Mouse (Mus musculus) midbrain, embryonic 10.5 days (tissue): ENCODE measurements around the gene Opa3. TPM values are rescaled to one million over a fixed set of nuclear protein-coding genes. Genes with fewer than 3 reads are reported as not detected.
A peak's percentile ranks its signal among the peaks of the same experiment; 100 is the strongest.

Source experiments
- DNase-seq: peaks from one replicate; pipeline ENCODE4 v3.0.0-alpha.2; 2017; ENCODE audit warnings: low spot score
- H3K27ac ChIP-seq: fragments of 300-500 bp; sonication (generic); replicated peaks from 2 replicates; pipeline ENCODE4 v1.5.1; 2016; ENCODE audit warnings: mild to moderate bottlenecking
- H3K27me3 ChIP-seq: fragments of 300-500 bp; sonication (generic); 2 replicates; pipeline ENCODE4 v1.6.1; 2016; ENCODE audit warnings: low read depth, mild to moderate bottlenecking; ENCODE audit not compliant: poor library complexity, severe bottlenecking
- H3K36me3 ChIP-seq: fragments of 300-500 bp; sonication (generic); 2 replicates; pipeline ENCODE4 v1.6.1; 2016; ENCODE audit warnings: mild to moderate bottlenecking, moderate library complexity
- H3K4me1 ChIP-seq: fragments of 300-500 bp; sonication (generic); 2 replicates; pipeline ENCODE4 v1.6.1; 2016
- H3K4me3 ChIP-seq: fragments of 300-500 bp; sonication (generic); 2 replicates; pipeline ENCODE4 v1.5.1; 2016; ENCODE audit warnings: mild to moderate bottlenecking, moderate library complexity
- H3K9me3 ChIP-seq: fragments of 300-500 bp; sonication (generic); replicated peaks from 2 replicates; pipeline ENCODE4 v1.6.1; 2016; ENCODE audit warnings: mild to moderate bottlenecking
- WGBS: fragments of 180-500 bp; shearing (Covaris S2); methylation state at CpG from one replicate; pipeline ENCODE4 v1.1.7; 2016; 5-methylcytosine and 5-hydroxymethylcytosine counted together
- polyA plus RNA-seq: library from polyadenylated mRNA; unstranded; fragments of >200 nt; fragmentation: Nextera tagmentation; extraction: Ambion mirVana; gene quantifications from 2 replicates; pipeline ENCODE4 v1.2.1, GENCODE M21; 2016

Gene Opa3
- polyA plus RNA-seq, 1 experiment from 2014 or later = 51.0 TPM

GRCm38 (mm10) chr7:19239423-19239822 is 11.3 kb downstream of the Opa3 start:
- H3K27me3 ChIP-seq = no peaks in the 10 kb centered on the region
- peaks cover 14% of the 10 kb centered on the region for H3K36me3 ChIP-seq
- no peak overlapping the region for H3K27ac ChIP-seq
- DNase-seq = peak; percentile 88
- no peaks in the 10 kb centered on the region for H3K9me3 ChIP-seq
- no peak overlapping the region for H3K4me3 ChIP-seq
- WGBS = 0% methylated on average over 1 of the region's 1 CpGs
- H3K4me1 ChIP-seq = peaks cover 10% of the 10 kb centered on the region; the same call in 1 of the 2 replicates

DNA sequence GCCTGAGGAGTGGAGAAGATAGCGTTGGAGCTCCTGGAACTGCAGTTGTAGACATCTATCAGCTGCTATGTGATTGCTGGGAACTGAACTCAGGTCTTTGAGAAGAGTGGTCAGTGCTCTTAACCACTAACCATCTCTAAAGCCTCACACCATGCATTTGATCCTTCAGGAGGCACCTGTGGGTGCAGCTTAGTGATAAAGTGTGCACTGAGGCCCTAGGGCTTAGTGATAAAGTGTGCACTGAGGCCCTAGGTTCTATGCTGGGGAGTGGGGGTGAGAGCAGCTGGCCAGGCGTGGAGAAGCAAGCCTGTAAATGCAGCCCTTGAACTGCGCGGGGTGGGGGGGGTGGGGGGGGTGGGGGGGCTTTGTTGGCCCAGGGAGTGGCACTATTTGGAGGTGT is 11.9 kb downstream of the Opa3 start:
- H3K9me3 ChIP-seq = no peaks in the 10 kb centered on the region
- peaks cover 10% of the 10 kb centered on the region; the same call in 1 of the 2 replicates for H3K4me1 ChIP-seq
- no peaks in the 10 kb centered on the region for H3K27me3 ChIP-seq
- 0 out of 2 replicates have a peak overlapping the region, but pooled peaks have one; percentile 23 for H3K27ac ChIP-seq
- WGBS = 85% methylated on average over 2 of the region's 4 CpGs
- H3K4me3 ChIP-seq = no peak overlapping the region
- no peak for DNase-seq
- H3K36me3 ChIP-seq = peaks cover 19% of the 10 kb centered on the region

- 91% methylated on average over 8 of the region's 8 CpGs for WGBS
- H3K4me3 ChIP-seq = no peak overlapping the region
- H3K27ac ChIP-seq = no peak overlapping the region
- H3K4me1 ChIP-seq = peaks cover 10% of the 10 kb centered on the region; the same call in 1 of the 2 replicates
- H3K36me3 ChIP-seq = peaks cover 29% of the 10 kb centered on the region
- no peaks in the 10 kb centered on the region for H3K9me3 ChIP-seq
- no peak for DNase-seq
- H3K27me3 ChIP-seq = no peaks in the 10 kb centered on the region
These were observed 12.8 kb downstream of the Opa3 start for GRCm38 (mm10) chr7:19240905-19241463.

- Histone ChIP-seq H3K27me3 (no peaks in the 10 kb centered on the region), H3K36me3 (peaks cover 39% of the 10 kb centered on the region), H3K4me1 (peaks cover 10% of the 10 kb centered on the region; the same call in 1 of the 2 replicates), H3K4me3 (no peak overlapping the region), H3K9me3 (no peaks in the 10 kb centered on the region), H3K27ac (no peak overlapping the region)
- 94% methylated on average over 1 of the region's 1 CpGs for WGBS
- no peak for DNase-seq
These were observed 13.9 kb downstream of the Opa3 start for GRCm38 (mm10) chr7:19242005-19242404.

GRCm38 (mm10) chr7:19243858-19244257 is 15.7 kb downstream of the Opa3 start:
- no peaks in the 10 kb centered on the region for H3K27me3 ChIP-seq
- no peaks in the 10 kb centered on the region for H3K9me3 ChIP-seq
- WGBS = 90% methylated on average over 5 of the region's 5 CpGs
- no peak overlapping the region for H3K4me3 ChIP-seq
- DNase-seq = no peak
- no peak overlapping the region for H3K27ac ChIP-seq
- H3K4me1 ChIP-seq = peaks cover 10% of the 10 kb centered on the region; the same call in 1 of the 2 replicates
- H3K36me3 ChIP-seq = peaks cover 48% of the 10 kb centered on the region

GRCm38 (mm10) chr7:19245083-19245482 is 16.9 kb downstream of the Opa3 start:
- no peak for DNase-seq
- Histone ChIP-seq H3K4me3 (no peak overlapping the region), H3K27ac (no peak overlapping the region), H3K36me3 (peaks cover 48% of the 10 kb centered on the region), H3K9me3 (no peaks in the 10 kb centered on the region), H3K4me1 (no peaks in the 10 kb centered on the region), H3K27me3 (no peaks in the 10 kb centered on the region)
- WGBS = 86% methylated on average over 3 of the region's 3 CpGs

DNA sequence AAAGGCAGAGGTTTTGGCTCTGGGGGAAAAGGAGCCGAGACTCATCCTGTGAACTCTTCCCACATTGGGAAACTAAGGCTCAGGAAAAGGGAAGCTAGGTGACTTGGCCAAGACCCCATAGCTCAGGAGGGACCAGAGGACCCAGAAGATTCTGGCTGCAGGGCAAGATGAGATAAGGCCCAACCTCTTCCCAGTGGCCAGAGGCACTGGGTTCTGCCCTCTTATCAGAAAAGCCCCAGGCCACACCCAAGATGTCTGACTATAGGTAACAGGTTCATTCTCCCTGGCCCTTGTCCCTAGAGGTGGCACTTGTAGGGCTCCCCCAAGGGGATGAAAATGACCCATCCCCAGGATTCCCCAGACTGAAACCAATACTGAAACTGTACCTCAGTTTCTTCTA is 18.7 kb downstream of the Opa3 start:
- Histone ChIP-seq H3K36me3 (peaks cover 40% of the 10 kb centered on the region), H3K27ac (no peak overlapping the region), H3K27me3 (no peaks in the 10 kb centered on the region), H3K9me3 (no peaks in the 10 kb centered on the region), H3K4me1 (no peaks in the 10 kb centered on the region), H3K4me3 (no peak overlapping the region)
- no peak for DNase-seq
- 96% methylated on average over 1 of the region's 1 CpGs for whole genome bisulfite sequencing

GRCm38 (mm10) chr7:19247511-19247910 is 19.4 kb downstream of the Opa3 start:
- Histone ChIP-seq H3K9me3 (no peaks in the 10 kb centered on the region), H3K36me3 (peaks cover 40% of the 10 kb centered on the region), H3K4me1 (no peaks in the 10 kb centered on the region), H3K27me3 (no peaks in the 10 kb centered on the region), H3K4me3 (no peak overlapping the region), H3K27ac (no peak overlapping the region)
- WGBS = 98% methylated on average over 2 of the region's 2 CpGs
- no peak for DNase-seq

GRCm38 (mm10) chr7:19252078-19252477 is 23.9 kb downstream of the Opa3 start:
- H3K36me3 ChIP-seq = peaks cover 32% of the 10 kb centered on the region

DNA sequence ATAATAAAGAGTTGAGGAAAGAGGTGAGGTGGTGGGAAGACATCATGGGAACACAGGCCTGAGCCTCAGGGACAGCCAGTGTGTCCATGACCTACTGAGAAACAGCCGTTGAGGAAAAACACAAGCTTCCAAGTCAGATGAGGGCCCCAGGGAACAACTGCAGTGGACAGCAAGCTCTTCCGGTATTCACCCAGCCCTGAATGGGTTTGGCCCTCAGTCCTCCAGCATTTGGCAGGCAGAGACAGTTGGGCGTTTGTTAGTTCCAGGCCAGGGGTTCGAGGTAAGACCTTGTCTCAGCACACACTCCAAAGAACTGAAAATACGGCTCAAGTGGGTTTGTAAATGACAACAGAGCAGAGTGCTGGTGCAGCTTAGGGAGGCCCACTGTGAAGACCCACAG is 25.3 kb downstream of the Opa3 start:
- Histone ChIP-seq H3K4me3 (no peak overlapping the region), H3K36me3 (peaks cover 37% of the 10 kb centered on the region), H3K4me1 (peaks cover 7% of the 10 kb centered on the region), H3K27me3 (no peaks in the 10 kb centered on the region), H3K9me3 (no peaks in the 10 kb centered on the region), H3K27ac (no peak overlapping the region)
- no peak for DNase-seq
- 78% methylated on average over 5 of the region's 5 CpGs for WGBS

More at GRCm38 (mm10) chr7:19252078-19252477, 23.9 kb downstream of the Opa3 start:
- H3K4me3 ChIP-seq = no peak overlapping the region
- H3K9me3 ChIP-seq = no peaks in the 10 kb centered on the region
- H3K27ac ChIP-seq = no peak overlapping the region
- H3K4me1 ChIP-seq = no peaks in the 10 kb centered on the region
- no peak for DNase-seq
- H3K27me3 ChIP-seq = no peaks in the 10 kb centered on the region
- WGBS = 84% methylated on average over 4 of the region's 4 CpGs

DNA sequence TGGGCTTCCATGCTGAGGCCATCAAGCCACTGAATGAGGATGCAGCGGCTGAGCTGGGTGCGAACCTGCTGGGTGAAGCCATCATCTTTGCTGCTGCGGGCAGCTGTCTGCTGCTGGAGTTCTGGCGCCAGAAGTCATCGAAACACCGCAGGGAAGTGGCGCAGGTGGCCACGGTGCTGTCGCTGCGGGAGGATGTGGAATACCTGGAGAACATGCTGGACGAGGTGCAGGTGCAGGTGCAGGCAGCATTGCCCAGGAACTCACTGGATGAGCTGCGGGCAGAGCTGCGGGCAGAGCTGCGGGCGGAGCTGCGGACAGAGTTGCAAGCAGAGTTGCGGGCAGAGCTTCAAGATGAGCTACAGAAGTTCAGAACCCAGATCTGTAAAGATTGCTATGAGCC is 27.3 kb downstream of the Opa3 start:
- no peak for DNase-seq
- WGBS = 85% methylated on average over 17 of the region's 17 CpGs
- Histone ChIP-seq H3K27ac (no peak overlapping the region), H3K36me3 (peaks cover 57% of the 10 kb centered on the region), H3K9me3 (no peaks in the 10 kb centered on the region), H3K4me1 (peaks cover 7% of the 10 kb centered on the region), H3K27me3 (no peaks in the 10 kb centered on the region), H3K4me3 (peak overlapping the region; percentile 11; the same call in 1 of the 2 replicates)

DNA sequence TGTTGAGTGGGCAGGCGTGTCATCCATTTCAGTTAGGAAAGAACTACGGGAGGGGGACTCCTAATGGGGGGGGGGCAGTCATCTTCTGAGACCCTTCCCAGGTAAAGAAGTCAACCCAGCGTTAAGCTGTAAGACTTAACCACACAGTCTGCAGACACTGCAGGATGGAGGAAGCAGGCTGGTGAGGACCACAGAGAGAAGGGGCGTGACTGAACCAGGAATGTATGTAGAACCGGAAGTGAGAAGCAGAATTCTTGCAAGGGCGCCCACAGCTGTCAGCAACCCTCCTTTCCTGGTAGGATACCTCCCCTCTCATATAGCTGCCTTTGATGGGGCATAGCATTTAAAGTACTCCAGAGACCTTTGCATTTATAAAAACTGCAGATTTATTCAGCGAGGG is 28.4 kb downstream of the Opa3 start:
- Histone ChIP-seq H3K9me3 (no peaks in the 10 kb centered on the region), H3K36me3 (peaks cover 69% of the 10 kb centered on the region), H3K27ac (no peak overlapping the region), H3K4me1 (peaks cover 7% of the 10 kb centered on the region), H3K27me3 (no peaks in the 10 kb centered on the region), H3K4me3 (no peak overlapping the region)
- no peak for DNase-seq
- WGBS = 89% methylated on average over 7 of the region's 7 CpGs

DNA sequence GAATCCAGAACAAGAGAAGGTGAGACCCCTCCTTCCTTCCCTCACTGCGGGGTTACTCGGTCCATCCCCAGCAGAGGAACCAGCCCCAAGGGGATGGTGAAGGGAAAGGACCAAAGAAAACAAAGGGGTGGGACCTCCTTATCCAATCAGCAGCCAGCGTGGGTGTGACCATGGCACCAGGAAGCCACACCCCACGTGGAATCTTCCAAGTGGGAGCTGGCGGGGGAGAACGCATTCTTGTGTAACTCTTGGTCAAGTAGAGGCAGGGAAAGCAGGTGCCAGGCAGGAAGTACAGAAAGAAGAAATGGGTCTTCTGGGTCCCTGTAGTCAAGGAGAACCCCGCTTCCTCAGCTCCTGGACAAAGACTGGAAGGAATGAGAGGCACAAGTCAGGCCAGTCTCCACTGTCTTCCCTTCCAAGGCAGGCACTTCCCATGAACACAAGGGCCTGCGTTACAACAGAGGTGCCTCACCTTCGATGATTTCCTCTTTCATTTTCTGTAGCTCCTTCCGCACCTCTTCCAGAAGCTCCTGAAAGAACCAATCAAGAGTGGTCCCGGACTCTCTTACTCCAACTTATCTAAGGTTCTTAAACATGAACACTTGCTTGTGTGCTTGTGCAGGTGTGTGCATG is 29.4 kb downstream of the Opa3 start:
- Histone ChIP-seq H3K4me1 (peaks cover 7% of the 10 kb centered on the region), H3K9me3 (no peaks in the 10 kb centered on the region), H3K4me3 (no peak overlapping the region), H3K27ac (no peak overlapping the region), H3K36me3 (peaks cover 78% of the 10 kb centered on the region), H3K27me3 (no peaks in the 10 kb centered on the region)
- WGBS = 39% methylated on average over 11 of the region's 11 CpGs
- DNase-seq = peak; percentile 62
